Mouse (Mus musculus) testis, adult 2 months (tissue): Measurements from ENCODE around the gene S100a2. TPM values are rescaled to one million over a fixed set of nuclear protein-coding genes. Genes with fewer than 3 reads are reported as not detected.
A peak's percentile ranks its signal among the peaks of the same experiment; 100 is the strongest.

Experiments
- H3K27ac ChIP-seq: fragments of 200-500 bp; 2 replicates; pipeline ENCODE4 v1.5.1; 2012; ENCODE audit warnings: low read depth, low read length; ENCODE audit not compliant: control insufficient read depth, insufficient read depth
- H3K27me3 ChIP-seq: fragments of 200-500 bp; 2 replicates; pipeline ENCODE4 v1.6.1; 2012; ENCODE audit warnings: mild to moderate bottlenecking, low read length, moderate library complexity; ENCODE audit not compliant: control insufficient read depth, insufficient read depth
- H3K36me3 ChIP-seq: fragments of 200-500 bp; 2 replicates; pipeline ENCODE4 v1.6.1; 2012; ENCODE audit warnings: mild to moderate bottlenecking, low read length; ENCODE audit not compliant: control insufficient read depth, insufficient read depth
- H3K4me1 ChIP-seq: fragments of 200-500 bp; 2 replicates; pipeline ENCODE4 v1.6.1; 2012; ENCODE audit warnings: low read length; ENCODE audit not compliant: control insufficient read depth, insufficient read depth
- H3K4me3 ChIP-seq: fragments of 200-500 bp; 2 replicates; pipeline ENCODE4 v1.5.1; 2012; ENCODE audit warnings: low read depth, mild to moderate bottlenecking, low read length, moderate library complexity, mixed read lengths; ENCODE audit not compliant: control insufficient read depth
- CTCF ChIP-seq: fragments of 200-500 bp; IDR thresholded peaks from 2 replicates; pipeline ENCODE4 v1.5.1; 2012; ENCODE audit warnings: low read depth, mild to moderate bottlenecking, inconsistent platforms, low read length, moderate library complexity; ENCODE audit not compliant: control insufficient read depth, insufficient read depth, insufficient replicate concordance
- POLR2A ChIP-seq: fragments of 200-500 bp; IDR thresholded peaks from 2 replicates; pipeline ENCODE4 v1.6.1; 2012; ENCODE audit warnings: low read depth, mild to moderate bottlenecking, inconsistent platforms, low read length, moderate library complexity; ENCODE audit not compliant: control insufficient read depth
- polyA plus RNA-seq: library from polyadenylated mRNA; depleted of rRNA; stranded (reverse); fragments of >200 nt; gene quantifications from 2 replicates; pipeline ENCODE4 v1.2.3, GENCODE M21; 2012

S100a2 gene
- polyA plus RNA-seq, 1 experiment, result not detected

- no peak overlapping the region; the same call in 1 of the 2 replicates for H3K4me3 ChIP-seq
- TF ChIP-seq POLR2A (no peak), CTCF (peak; percentile 79)
- H3K27me3 ChIP-seq, result no peaks in the 10 kb centered on the region
- no peak overlapping the region for H3K27ac ChIP-seq
- peaks cover 14% of the 10 kb centered on the region for H3K4me1 ChIP-seq
- H3K36me3 ChIP-seq, result no peaks in the 10 kb centered on the region
Observed at GRCm38 (mm10) chr3:90585595-90585994, 4.5 kb upstream of the S100a2 start.

DNA sequence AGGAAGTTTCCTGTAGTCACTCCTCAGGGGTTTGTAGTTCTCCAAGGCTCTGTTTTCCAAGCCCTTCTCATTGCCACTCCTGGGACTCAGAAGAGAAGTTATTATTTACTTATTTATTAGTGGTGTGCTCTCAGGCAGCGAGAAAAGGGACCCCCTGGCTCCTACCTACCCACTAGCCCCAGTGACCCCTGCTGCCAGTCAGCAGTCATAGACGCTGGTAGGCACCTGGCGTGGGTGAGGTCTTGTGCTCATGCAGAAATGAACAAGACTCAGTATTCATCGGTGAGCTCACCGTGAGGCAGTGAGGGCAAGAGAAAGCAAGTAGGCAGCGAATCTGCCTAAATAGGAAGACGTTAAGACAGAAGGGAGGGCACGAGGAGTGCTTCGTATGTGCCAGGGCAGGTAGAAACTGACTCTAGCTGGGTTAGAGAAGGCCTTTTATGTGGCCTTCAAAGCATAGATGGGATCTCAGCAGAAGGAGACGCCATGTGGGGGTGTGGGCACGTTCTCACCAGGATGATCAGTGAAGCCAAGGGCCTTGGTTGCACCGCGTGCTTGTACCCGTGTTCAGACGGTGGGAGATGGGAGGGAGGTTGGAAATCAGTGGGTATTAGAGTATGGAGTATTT, 3.9 kb upstream of the S100a2 start:
- no peak overlapping the region for H3K27ac ChIP-seq
- no peak overlapping the region for H3K4me3 ChIP-seq

GRCm38 (mm10) chr3:90586906-90587305, 3.1 kb upstream of the S100a2 start:
- no peak for TF ChIP-seq CTCF
- no peak for TF ChIP-seq POLR2A
- no peak overlapping the region for H3K4me3 ChIP-seq
- H3K27me3 ChIP-seq, result no peaks in the 10 kb centered on the region
- peak overlapping the region; percentile 44; the same call in 1 of the 2 replicates for H3K27ac ChIP-seq
- H3K4me1 ChIP-seq, result peaks cover 14% of the 10 kb centered on the region
- no peaks in the 10 kb centered on the region for H3K36me3 ChIP-seq

More for the DNA sequence above, 3.9 kb upstream of the S100a2 start:
- no peaks in the 10 kb centered on the region for H3K36me3 ChIP-seq
- no peak for TF ChIP-seq CTCF
- no peak for TF ChIP-seq POLR2A
- peaks cover 14% of the 10 kb centered on the region for H3K4me1 ChIP-seq
- H3K27me3 ChIP-seq, result no peaks in the 10 kb centered on the region

- H3K4me1 ChIP-seq, result peaks cover 14% of the 10 kb centered on the region
- no peaks in the 10 kb centered on the region for H3K27me3 ChIP-seq
- no peaks in the 10 kb centered on the region for H3K36me3 ChIP-seq
- no peak for TF ChIP-seq CTCF
- TF ChIP-seq POLR2A, result no peak
- peak overlapping the region; percentile 44; the same call in 1 of the 2 replicates for H3K27ac ChIP-seq
- no peak overlapping the region for H3K4me3 ChIP-seq
Observed at GRCm38 (mm10) chr3:90587361-90588101, 2.5 kb upstream of the S100a2 start.

GRCm38 (mm10) chr3:90589390-90589789, 657 bp upstream of the S100a2 start:
- Histone ChIP-seq H3K36me3 (no peaks in the 10 kb centered on the region), H3K4me3 (no peak overlapping the region), H3K27ac (no peak overlapping the region), H3K27me3 (no peaks in the 10 kb centered on the region), H3K4me1 (peaks cover 14% of the 10 kb centered on the region)
- TF ChIP-seq POLR2A (no peak), CTCF (no peak)

DNA sequence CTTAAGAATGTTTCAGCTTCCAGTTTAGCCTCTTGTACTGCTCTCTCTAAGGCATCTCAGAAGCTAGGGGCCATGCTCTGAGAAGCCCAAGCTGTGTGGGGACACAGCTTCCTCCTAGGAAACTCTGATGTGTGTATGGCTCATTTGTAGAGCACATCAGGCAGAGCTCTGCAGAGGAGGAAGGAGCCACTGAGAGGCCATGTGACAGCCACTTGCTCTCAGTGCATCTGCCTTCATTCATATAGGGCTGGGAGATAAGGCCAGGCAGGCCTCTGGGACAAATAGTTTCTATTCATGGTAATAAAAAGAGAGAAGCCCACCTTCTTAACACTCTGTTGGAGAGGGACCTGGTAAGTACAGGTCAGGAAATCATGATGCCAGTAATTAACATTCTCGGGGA, 4.4 kb downstream of the S100a2 start:
- H3K36me3 ChIP-seq, result no peaks in the 10 kb centered on the region
- TF ChIP-seq CTCF (no peak), POLR2A (no peak)
- H3K4me3 ChIP-seq, result no peak overlapping the region
- no peaks in the 10 kb centered on the region for H3K4me1 ChIP-seq
- no peak overlapping the region for H3K27ac ChIP-seq
- H3K27me3 ChIP-seq, result no peaks in the 10 kb centered on the region

DNA sequence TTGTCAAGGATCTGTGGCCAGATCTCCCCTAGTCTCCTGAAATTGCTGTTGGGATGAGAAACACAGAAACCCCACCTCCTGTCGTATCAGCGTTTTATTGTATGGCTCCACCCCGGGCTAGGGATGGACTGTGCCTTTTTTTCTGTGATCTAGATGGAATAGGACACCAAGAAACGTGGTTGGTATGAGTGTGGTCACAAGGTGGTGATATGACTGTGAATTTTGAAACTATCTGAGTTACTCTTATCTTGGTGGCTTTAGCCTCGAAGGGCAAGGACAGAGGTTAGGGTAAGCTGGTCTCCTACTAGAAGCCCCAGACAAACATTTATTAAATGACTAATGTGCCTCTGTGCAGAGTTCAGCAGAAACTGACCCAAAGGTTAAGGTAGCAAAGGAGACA, 5.5 kb downstream of the S100a2 start:
- Histone ChIP-seq H3K4me3 (no peak overlapping the region), H3K4me1 (no peaks in the 10 kb centered on the region), H3K27ac (no peak overlapping the region), H3K27me3 (no peaks in the 10 kb centered on the region), H3K36me3 (no peaks in the 10 kb centered on the region)
- TF ChIP-seq CTCF (no peak), POLR2A (no peak)

DNA sequence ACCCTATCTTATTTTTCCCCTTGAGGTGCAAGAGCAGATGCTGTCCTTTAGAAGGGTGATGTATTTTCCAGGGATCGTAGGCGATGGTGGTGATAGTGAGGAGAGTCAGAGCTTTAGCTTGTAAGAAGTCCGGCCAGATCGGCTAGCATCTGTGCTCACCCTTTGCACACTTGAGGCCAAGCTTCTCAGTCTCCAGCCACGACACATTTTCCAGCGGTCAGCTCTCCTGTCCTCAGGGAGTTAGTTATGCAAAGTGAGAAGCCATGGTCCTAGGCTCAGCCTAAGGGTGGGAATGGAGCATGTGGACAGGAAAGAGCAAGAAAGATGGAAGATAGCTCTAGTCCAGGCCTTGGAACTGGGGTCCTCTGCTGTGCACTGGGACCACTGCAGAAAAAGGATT, 6.8 kb downstream of the S100a2 start:
- TF ChIP-seq POLR2A (no peak), CTCF (no peak)
- no peaks in the 10 kb centered on the region for H3K4me1 ChIP-seq
- no peaks in the 10 kb centered on the region for H3K27me3 ChIP-seq
- no peak overlapping the region for H3K27ac ChIP-seq
- H3K36me3 ChIP-seq, result no peaks in the 10 kb centered on the region
- H3K4me3 ChIP-seq, result no peak overlapping the region
